Mouse (Mus musculus) liver, embryonic 14.5 days (tissue): ENCODE measurements at regions not wholly inside any gene's neighbourhood (a gene's known extent, or its start where the extent isn't known, plus 50 kb on each side); places are given as distances from the start of the nearest gene placed in this dataset.

Source experiments
- ATAC-seq: fragments of 200-750 bp; cut with Nextera tagmentation; 2 replicates; pipeline ENCODE4 v1.8.0; 2017; ENCODE audit warnings: moderate number of reproducible peaks, mild to moderate bottlenecking, moderate library complexity; ENCODE audit not compliant: insufficient read depth
- DNase-seq, 3 experiments: peaks; one replicate each; pipeline ENCODE4 v3.0.0-alpha.2; 2012 to 2013; ENCODE audit warnings: low read depth in 3 of 3, low spot score in 3 of 3
- H3K27ac ChIP-seq: fragments of 300-500 bp; sonication (generic); 2 replicates; pipeline ENCODE4 v1.5.1; 2014; ENCODE audit warnings: moderate library complexity, mild to moderate bottlenecking, control low read depth, inconsistent platforms
- H3K27me3 ChIP-seq: fragments of 300-500 bp; sonication (generic); 2 replicates; pipeline ENCODE4 v1.6.1; 2014; ENCODE audit warnings: mild to moderate bottlenecking, low read length, moderate library complexity; ENCODE audit not compliant: control insufficient read depth, insufficient read depth
- H3K36me3 ChIP-seq: fragments of 300-500 bp; sonication (generic); replicated peaks from 2 replicates; pipeline ENCODE4 v1.6.1; 2014; ENCODE audit warnings: low read depth; ENCODE audit not compliant: control insufficient read depth, insufficient read depth
- H3K4me1 ChIP-seq, 2 experiments: fragments of 200-500 bp in 1 of 2; fragments of 300-500 bp in 1 of 2; sonication (generic) in 1 of 2; replicated peaks; 2 replicates each; pipeline ENCODE4 v1.6.1; 2012 to 2014; ENCODE audit warnings: antibody characterized with exemption in 1 of 2, inconsistent platforms in 1 of 2, low read length in 1 of 2; ENCODE audit not compliant: control insufficient read depth in 2 of 2, insufficient read depth in 2 of 2
- H3K4me2 ChIP-seq: fragments of 300-500 bp; sonication (generic); 2 replicates; pipeline ENCODE4 v1.6.1; 2014; ENCODE audit warnings: low read depth, mild to moderate bottlenecking, control low read depth, moderate library complexity
- H3K4me3 ChIP-seq, 2 experiments: fragments of 200-500 bp in 1 of 2; fragments of 300-500 bp in 1 of 2; sonication (generic) in 1 of 2; 2 replicates each; pipeline ENCODE4 v1.5.1; 2012 to 2014; ENCODE audit warnings: low read depth in 2 of 2, low read length in 2 of 2, mild to moderate bottlenecking in 2 of 2, control low read depth in 1 of 2, inconsistent platforms in 1 of 2, moderate library complexity in 1 of 2; ENCODE audit not compliant: insufficient read depth in 1 of 2
- H3K9ac ChIP-seq: fragments of 300-500 bp; sonication (generic); replicated peaks from 2 replicates; pipeline ENCODE4 v1.6.1; 2014; ENCODE audit warnings: mild to moderate bottlenecking, control low read depth, moderate library complexity
- H3K9me3 ChIP-seq: fragments of 300-500 bp; sonication (generic); 2 replicates; pipeline ENCODE4 v1.6.1; 2016; ENCODE audit warnings: low read length, mixed read lengths; ENCODE audit not compliant: control insufficient read depth
- CTCF ChIP-seq: IDR thresholded peaks from 2 replicates; pipeline ENCODE4 v1.5.1; 2016; ENCODE audit warnings: antibody characterized with exemption, low read depth, control low read depth
- EP300 ChIP-seq: IDR thresholded peaks from 2 replicates; pipeline ENCODE4 v1.6.1; 2016; ENCODE audit warnings: antibody characterized with exemption, low read depth
- WGBS: fragments of 180-500 bp; shearing (Covaris S2); extraction: QIAGEN DNeasy Blood & Tissue Kit; methylation state at CpG from one replicate; pipeline ENCODE4 v1.1.7; 2014; ENCODE audit not compliant: insufficient replicate concordance; 5-methylcytosine and 5-hydroxymethylcytosine counted together

- Histone ChIP-seq H3K4me3 (no peak overlapping the region), H3K9me3 (no peaks in the 10 kb centered on the region), H3K36me3 (no peaks in the 10 kb centered on the region), H3K27ac (no peak overlapping the region), H3K4me1 (no peaks in the 10 kb centered on the region), H3K27me3 (no peaks in the 10 kb centered on the region), H3K9ac (no peak overlapping the region), H3K4me2 (no peak overlapping the region)
- ATAC-seq, result no peak
- TF ChIP-seq EP300, result no peak
- no peak for TF ChIP-seq CTCF
- 43% methylated on average over 4 of the region's 4 CpGs for WGBS
- DNase-seq, result no peak
These were observed 263.9 kb upstream of the Rpl38 start for GRCm38 (mm10) chr11:114404401-114404800.

GRCm38 (mm10) chr11:114402556-114403320 lies 265.6 kb upstream of the Rpl38 start:
- H3K36me3 ChIP-seq, result no peaks in the 10 kb centered on the region
- H3K9ac ChIP-seq, result no peak overlapping the region
- no peaks in the 10 kb centered on the region for H3K9me3 ChIP-seq
- no peak overlapping the region for H3K4me2 ChIP-seq
- DNase-seq (no peak), ATAC-seq (no peak)
- TF ChIP-seq CTCF, result peak; percentile 40; the same call in 1 of the 2 replicates
- no peak for TF ChIP-seq EP300
- no peaks in the 10 kb centered on the region for H3K4me1 ChIP-seq
- 43% methylated on average over 15 of the region's 15 CpGs for WGBS
- H3K27me3 ChIP-seq, result no peaks in the 10 kb centered on the region
- H3K4me3 ChIP-seq, result no peak overlapping the region
- H3K27ac ChIP-seq, result no peak overlapping the region

- H3K27me3 ChIP-seq, result no peaks in the 10 kb centered on the region
These were observed 267.6 kb upstream of the Rpl38 start for GRCm38 (mm10) chr11:114400701-114401100.

GRCm38 (mm10) chr11:114392161-114392560 lies 276.2 kb upstream of the Rpl38 start:
- DNase-seq (no peak), ATAC-seq (no peak)
- Histone ChIP-seq H3K27me3 (no peaks in the 10 kb centered on the region), H3K4me1 (no peaks in the 10 kb centered on the region), H3K4me2 (no peak overlapping the region), H3K36me3 (no peaks in the 10 kb centered on the region), H3K4me3 (no peak overlapping the region), H3K9ac (no peak overlapping the region), H3K27ac (no peak overlapping the region), H3K9me3 (no peaks in the 10 kb centered on the region)
- TF ChIP-seq CTCF, result no peak
- TF ChIP-seq EP300, result no peak
- 15% methylated on average over 10 of the region's 10 CpGs for WGBS

More at GRCm38 (mm10) chr11:114400701-114401100, 267.6 kb upstream of the Rpl38 start:
- TF ChIP-seq CTCF, result peak; percentile 53
- TF ChIP-seq EP300, result no peak
- DNase-seq (no peak), ATAC-seq (no peak)
- no peak overlapping the region for H3K4me2 ChIP-seq
- 40% methylated on average over 5 of the region's 5 CpGs for WGBS
- no peak overlapping the region for H3K27ac ChIP-seq
- no peaks in the 10 kb centered on the region for H3K36me3 ChIP-seq
- no peak overlapping the region for H3K9ac ChIP-seq
- no peaks in the 10 kb centered on the region for H3K9me3 ChIP-seq
- H3K4me3 ChIP-seq, result no peak overlapping the region
- H3K4me1 ChIP-seq, result no peaks in the 10 kb centered on the region

- 10% methylated on average over 6 of the region's 6 CpGs for WGBS
- Histone ChIP-seq H3K9me3 (no peaks in the 10 kb centered on the region), H3K27me3 (no peaks in the 10 kb centered on the region), H3K4me1 (no peaks in the 10 kb centered on the region), H3K27ac (no peak overlapping the region), H3K4me3 (no peak overlapping the region), H3K4me2 (no peak overlapping the region), H3K36me3 (no peaks in the 10 kb centered on the region), H3K9ac (no peak overlapping the region)
- DNase-seq (no peak), ATAC-seq (no peak)
- no peak for TF ChIP-seq CTCF
- no peak for TF ChIP-seq EP300
These were observed 276.8 kb upstream of the Rpl38 start for GRCm38 (mm10) chr11:114391553-114391952.
